Mouse (Mus musculus) lung, postnatal 14 days (tissue): ENCODE measurements around the gene Zfp871.
A peak's percentile ranks its signal among the peaks of the same experiment; 100 is the strongest.

Source experiments
- DNase-seq: peaks from one replicate; pipeline ENCODE4 v3.0.0; 2021

The Zfp871 gene

DNA sequence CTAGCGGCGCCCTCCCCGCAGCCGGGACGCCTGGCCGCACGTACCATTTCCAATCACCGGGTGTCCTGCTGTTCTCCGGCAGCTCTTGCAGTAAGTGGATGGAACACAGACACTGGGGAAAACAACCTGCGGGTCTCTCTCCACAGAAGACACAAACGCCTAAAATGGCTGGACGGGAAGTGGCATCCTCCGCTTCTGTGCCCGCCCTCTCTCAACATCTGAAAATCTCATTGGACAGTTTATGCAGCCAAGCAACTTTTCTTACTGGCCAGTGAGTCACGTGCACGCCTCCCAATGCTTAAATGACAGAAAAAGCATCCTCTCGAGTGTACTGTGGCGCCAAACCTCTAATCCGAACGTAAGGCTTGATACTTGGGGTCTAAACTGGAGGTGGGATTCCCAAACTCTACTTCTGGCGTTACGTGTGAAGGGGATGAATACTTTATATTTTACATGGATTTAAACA lies at the start of gene Zfp871:
TSS of gene Zfp871 (minus strand) at position 194 of the 466 bp plus-strand sequence.
- DNase-seq: peak; percentile 85

GRCm38 (mm10) chr17:32830418-32830782 lies 42.3 kb upstream of the Zfp871 start:
- DNase-seq: no peak

GRCm38 (mm10) chr17:32829540-32830417 lies 41.7 kb upstream of the Zfp871 start, which contains the start of gene Zfp799:
Gene Zfp799, minus strand, starts transcription at chr17:32830261.
- peak; percentile 68 for DNase-seq

GRCm38 (mm10) chr17:32816074-32816784 lies 28.1 kb upstream of the Zfp871 start:
- DNase-seq: no peak

DNA sequence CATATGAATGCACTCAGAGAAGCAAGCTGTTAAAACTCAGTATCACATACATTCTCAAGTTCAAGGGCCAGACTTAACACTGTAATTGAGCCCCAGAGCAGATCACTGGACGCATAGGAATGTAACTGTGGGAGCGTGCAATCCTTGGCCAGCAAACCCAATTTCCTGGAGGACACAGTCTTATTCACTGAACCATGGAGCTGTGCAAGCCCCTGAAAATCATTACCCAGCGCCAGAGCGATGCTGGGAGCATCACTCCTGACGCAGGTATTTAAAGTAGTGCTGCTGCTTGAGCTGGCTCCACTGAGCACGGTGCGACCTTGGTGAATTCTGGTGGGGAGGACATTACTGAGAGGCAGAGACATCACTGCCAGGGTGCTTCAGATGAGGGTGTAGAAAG lies 26.0 kb upstream of the Zfp871 start:
- no peak for DNase-seq

DNA sequence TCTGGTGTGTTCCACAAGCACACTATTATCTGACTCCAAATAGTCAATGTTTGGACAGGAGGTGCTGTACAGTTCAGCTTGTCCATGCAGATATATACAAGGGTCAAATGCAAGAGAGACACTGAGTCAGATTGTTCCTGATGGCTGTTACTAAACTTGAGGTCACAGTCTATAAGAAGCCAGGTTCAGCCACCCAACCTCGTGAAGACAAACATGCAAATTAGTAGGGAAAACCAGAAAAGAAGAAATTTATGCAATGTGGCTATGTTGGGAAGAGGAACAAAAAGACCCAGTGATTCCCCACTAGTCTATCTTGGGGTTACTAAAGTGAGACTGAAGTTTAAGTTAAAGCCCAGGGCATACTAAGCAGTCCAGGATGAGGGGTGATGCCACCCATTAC lies 22.6 kb upstream of the Zfp871 start:
- DNase-seq: no peak

DNA sequence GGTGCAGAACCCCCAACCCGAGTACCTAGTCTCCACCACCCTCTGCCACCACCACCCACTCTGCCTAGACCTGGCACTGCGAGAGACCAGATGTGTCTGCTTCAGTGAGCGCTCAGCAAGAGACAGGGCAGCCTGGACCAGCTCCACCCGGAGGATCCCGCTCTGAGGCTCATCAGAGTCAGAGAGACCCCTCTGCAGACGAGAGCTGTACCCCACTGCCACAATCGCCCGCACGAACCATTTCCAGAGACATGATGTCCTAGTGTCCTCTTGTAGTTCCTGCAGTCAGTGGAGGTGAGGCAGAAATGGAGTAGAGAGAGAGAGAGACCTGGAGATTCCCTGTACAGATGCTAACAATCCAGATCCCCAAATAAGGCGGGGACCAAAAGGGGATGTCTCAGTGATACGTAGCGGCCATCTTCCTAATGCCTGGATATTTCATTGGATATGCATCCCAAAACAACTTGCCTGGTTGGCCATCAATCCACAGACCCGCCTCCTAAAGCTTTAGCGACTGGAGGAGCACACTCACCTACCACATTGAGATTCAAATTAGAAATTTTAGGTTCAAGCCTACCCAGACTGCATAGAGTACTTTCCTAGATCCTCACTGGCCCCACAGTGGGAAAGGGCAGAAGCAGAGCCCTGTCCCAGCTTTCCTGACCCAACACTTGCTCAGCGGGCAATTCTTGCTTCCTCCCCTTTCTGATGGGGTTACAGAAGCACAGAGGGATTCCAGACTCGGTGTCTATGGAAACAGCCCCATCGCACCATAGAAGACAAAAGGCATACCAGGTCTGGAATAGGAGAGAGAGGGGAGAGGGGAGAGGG lies 21.7 kb upstream of the Zfp871 start, which contains the start of gene Zfp811:
TSS of gene Zfp811 (minus strand) at position 388 of the 831 bp plus-strand sequence.
- DNase-seq: no peak

GRCm38 (mm10) chr17:32808921-32809320 lies 20.8 kb upstream of the Zfp871 start:
- DNase-seq: no peak

DNA sequence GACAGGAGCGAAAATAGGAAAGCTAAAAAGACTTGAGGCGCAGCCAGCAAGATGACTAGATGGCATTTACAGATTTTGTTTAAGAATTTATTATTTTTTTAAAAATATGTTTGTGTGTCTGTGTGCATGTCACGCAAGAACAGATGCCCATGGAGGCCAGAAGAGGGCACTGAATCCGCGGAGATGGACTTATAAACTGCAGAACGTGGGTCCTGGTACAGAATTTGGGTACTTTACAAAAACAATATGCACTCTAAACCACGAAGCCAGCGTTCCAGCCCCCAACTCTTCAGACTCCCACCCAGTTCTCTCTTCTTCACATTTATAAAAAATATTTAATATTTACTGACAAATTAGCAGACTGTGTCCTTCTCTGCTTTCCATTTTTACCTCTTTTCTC lies 1.2 kb upstream of the Zfp871 start:
- DNase-seq: no peak

DNA sequence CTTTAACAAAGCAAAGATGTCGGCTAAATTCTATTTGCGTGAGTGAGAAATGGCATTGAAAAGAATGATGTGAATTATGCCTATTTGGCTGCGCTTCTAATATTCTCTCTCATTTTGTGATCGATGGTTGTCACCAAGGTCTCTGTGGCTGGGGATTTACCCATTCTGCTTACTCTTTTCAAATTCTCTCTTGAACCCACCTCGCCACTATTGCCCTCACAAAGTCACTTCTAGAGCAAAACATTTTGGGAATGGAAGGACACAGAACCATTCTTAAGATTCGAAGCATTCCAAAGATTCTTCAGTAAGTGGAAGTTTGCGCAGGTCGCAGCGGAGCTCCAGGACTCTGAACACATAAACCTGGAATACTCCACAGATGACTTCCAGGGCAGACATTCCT lies 489 bp upstream of the Zfp871 start:
- DNase-seq: no peak

DNA sequence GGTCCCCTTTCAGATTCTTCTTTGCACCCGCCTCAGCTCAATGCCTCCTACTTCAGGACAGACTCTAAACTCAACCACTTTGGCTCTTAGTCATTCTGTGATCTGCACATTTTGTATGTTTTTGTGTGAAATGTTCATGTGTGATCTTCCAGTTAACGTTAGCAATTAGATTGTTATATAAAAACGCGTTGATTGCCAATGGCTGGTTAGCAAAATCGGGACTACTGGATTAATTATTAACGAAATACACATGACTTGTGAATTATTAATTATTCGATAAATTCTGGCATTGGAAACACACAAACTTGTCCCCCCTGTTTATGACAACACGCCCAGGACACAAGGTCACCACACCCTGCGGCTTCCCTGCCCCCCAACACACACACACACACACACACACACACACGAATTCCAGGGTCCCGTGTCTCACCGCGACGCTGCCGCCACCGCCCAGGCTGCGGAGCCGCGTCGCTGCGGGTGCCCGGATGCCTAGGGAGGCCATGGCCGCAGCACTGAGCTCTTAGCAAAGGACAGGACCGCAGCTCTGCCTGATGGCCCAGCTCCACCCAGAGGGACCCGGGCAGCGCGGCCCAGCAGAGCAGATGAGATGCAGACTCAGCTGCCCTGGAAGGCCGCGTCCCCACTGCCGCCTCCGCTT lies 522 bp downstream of the Zfp871 start:
- peak; percentile 60 for DNase-seq

DNA sequence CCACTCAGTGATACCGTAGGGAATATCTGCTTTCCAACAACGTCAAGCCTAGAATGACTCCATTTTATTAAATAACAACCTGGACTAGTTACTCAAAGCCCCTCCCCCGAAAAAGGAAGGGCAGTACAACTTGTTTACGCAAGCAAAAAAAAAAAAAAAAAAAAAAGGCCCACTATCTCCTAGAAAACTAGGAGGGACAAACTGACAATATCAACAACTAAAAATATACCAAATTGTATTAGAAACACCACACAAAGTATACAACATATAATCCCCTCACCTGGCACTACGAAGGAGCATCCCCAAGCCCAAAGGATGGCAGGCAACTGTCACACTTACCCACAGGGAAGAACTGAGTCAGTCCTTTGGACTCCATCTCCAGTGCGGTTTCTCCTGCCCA lies 1.1 kb downstream of the Zfp871 start:
- DNase-seq: no peak

DNA sequence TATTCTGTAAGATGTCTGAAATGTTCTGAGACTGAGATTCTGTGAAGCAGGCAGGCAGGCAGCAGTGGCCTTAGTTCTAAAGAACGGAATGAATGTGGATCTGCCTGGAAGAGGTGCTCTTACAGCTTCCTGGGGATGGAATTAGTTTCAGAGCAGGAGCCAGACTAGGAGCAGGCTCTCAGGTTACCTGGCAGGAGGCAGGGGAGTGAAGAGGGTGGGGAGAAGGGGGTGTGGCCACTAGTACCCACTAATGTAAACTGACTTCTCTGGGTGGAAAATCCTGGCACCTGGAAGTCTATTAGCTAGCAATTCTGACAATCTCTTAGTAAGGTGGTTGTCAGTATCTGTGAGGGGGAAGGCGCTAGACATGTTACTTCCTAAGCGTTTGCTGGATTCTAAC lies 2.4 kb downstream of the Zfp871 start:
- no peak for DNase-seq

DNA sequence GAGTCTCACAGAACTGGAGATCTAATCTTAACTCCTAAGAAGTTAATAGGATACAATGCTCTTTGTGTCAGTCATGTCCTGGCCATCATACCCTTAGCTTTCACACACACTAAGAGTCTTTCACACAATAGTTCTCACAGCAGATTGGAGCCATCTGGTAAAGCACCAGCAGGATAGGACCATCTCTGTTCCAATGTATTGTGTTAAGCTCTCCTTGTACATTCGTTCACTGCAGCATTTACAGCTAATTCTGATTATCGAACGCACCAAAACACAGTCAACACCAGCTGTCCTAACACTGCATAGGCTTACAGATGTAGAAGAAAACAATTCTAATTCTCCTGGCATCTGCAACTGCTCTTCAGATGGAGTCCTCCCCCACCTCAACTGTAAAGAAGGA lies 10.5 kb downstream of the Zfp871 start:
- DNase-seq: no peak

DNA sequence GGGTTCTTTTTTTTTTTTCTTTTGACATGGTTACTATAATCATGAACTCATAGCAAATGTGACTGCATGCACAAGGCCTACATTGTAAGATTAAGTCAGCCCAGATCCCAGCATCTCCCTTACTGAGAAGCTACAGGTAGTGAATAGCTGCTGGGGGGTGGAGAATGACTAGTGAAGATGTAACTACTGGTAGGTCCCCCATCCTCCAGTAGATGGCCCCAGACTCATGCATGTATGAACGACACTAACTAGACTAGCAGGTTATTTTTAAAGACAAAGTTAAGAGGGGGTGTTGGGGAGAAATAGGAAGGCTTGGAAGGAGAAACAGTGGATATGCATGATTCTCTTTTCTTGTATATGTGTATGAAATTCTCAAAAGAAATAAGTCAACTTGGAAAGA lies 16.9 kb downstream of the Zfp871 start:
- DNase-seq: no peak

DNA sequence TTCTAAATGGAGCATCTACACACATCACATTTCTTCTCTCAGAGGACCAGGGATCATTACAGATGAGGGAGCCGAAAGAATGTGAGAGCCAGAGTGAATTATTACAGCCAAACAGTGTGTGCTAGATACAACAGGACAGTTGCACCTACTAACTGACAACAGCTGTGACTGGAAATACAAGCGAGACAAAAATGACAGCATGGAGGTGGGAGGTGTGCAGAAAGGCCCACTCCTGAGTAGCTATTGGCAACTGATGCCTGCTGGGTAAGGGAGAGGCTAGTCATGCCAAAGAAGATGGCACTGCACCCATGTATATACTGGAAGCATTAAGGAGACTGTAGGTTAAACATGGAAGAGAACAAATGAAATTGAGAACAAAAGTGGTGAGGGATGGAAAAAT lies 21.7 kb downstream of the Zfp871 start:
- DNase-seq: no peak

GRCm38 (mm10) chr17:32757331-32757730 lies 30.8 kb downstream of the Zfp871 start:
- no peak for DNase-seq

DNA sequence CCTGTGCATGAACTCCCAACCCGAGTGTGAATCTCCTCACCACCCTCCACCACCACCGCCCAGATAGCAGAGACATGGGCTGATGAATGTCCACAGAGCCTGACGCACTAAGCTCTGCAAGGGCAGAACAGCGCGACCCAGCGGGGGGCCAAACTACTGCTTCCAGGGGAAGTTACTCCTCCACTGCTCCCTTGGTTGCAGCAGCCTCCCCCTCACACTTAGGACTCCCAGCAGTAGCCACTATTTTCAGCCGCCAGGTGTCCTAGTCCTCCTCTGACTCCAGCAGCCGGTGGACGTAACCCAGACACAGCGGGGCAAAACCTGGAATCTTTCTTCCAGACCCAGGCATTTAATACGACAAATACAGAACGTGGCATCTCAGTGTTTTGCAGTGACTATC lies 34.5 kb downstream of the Zfp871 start:
- DNase-seq: peak; percentile 17

GRCm38 (mm10) chr17:32752813-32753360 lies 35.2 kb downstream of the Zfp871 start:
- no peak for DNase-seq

GRCm38 (mm10) chr17:32750611-32751010 lies 37.5 kb downstream of the Zfp871 start:
- DNase-seq: no peak

DNA sequence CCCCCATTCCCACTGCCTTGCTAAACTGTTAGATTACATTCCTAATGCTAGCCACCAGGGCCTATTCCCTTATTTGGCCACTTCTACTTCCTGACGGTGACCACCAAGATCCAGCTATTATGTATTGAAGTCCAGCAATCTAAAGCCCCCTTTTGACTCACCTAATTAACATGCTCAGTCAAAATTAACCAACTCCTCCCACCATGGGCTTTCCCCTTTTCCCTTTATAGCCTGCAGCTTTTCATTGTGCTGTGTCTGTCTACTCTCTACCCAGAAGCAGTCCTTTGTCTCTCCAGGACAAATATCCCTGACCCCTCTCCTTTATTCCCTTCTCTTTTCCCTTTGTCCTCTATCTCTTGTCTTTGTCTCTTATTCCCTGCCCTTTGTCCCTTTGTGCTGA lies 47.0 kb downstream of the Zfp871 start:
- DNase-seq: no peak

GRCm38 (mm10) chr17:32738406-32738805 lies 49.7 kb downstream of the Zfp871 start:
- no peak for DNase-seq
